Comparison of ENCODE assay signal across 8 mouse cellular contexts in genomic region chr5:43948748-43949275, GRCm38 (mm10). TPM values are rescaled to one million over a fixed set of nuclear protein-coding genes. Genes with fewer than 3 reads are reported as not detected.
DNase-seq lines count a peak whose midpoint lies in the region; ATAC-seq and TF ChIP-seq lines count a peak whose summit lies in the region.

No protein-coding gene starts in this region.

- no peaks in the 10 kb centered on the region for H3K9me3 ChIP-seq in intestine, postnatal 0 days (ENCODE audit: control insufficient read depth)
- H3K9me3 ChIP-seq in neural tube, embryonic 14.5 days (ENCODE audit: control insufficient read depth, low read length) = no peaks in the 10 kb centered on the region

- H3K4me1 ChIP-seq in intestine, postnatal 0 days (replicated peaks; ENCODE audit: control insufficient read depth, insufficient read depth, low read length) = 0 out of 2 replicates have a peak, but pooled peaks cover 10% of the 10 kb centered on the region
- H3K4me1 ChIP-seq in neural tube, embryonic 14.5 days (ENCODE audit: control insufficient read depth, insufficient read depth, low read length) = no peaks in the 10 kb centered on the region

- H3K36me3 ChIP-seq in intestine, postnatal 0 days (ENCODE audit: control insufficient read depth, insufficient read depth) = no peaks in the 10 kb centered on the region
- no peaks in the 10 kb centered on the region for H3K36me3 ChIP-seq in neural tube, embryonic 14.5 days (ENCODE audit: control insufficient read depth, insufficient read depth, low read length)

- TF ChIP-seq POLR2A in brain, embryonic 14.5 days (IDR thresholded peaks at IDR 0.05; ENCODE audit: borderline replicate concordance, extremely low read depth, insufficient read depth, insufficient read length, poor library complexity, severe bottlenecking) = no peak

- H3K9ac ChIP-seq in intestine, postnatal 0 days (ENCODE audit: low read depth, low read length) = no peak overlapping the region
- no peak overlapping the region for H3K9ac ChIP-seq in neural tube, embryonic 14.5 days (replicated peaks; ENCODE audit: low read depth, low read length)

- H3K27me3 ChIP-seq in intestine, postnatal 0 days (replicated peaks; ENCODE audit: control insufficient read depth, insufficient read depth, low read length) = no peaks in the 10 kb centered on the region
- H3K27me3 ChIP-seq in neural tube, embryonic 14.5 days (ENCODE audit: control insufficient read depth, insufficient read depth, low read length) = no peaks in the 10 kb centered on the region

- WGBS in intestine, postnatal 0 days = under 1% methylated on average over 8 of the region's 8 CpGs
- 6% methylated on average over 8 of the region's 8 CpGs for WGBS in neural tube, embryonic 14.5 days

- H3K4me3 ChIP-seq in intestine, postnatal 0 days (ENCODE audit: low read depth, low read length) = peak overlapping the region; percentile 13
- no peak overlapping the region for H3K4me3 ChIP-seq in neural tube, embryonic 14.5 days (ENCODE audit: low read depth, low read length)

- H3K27ac ChIP-seq in intestine, postnatal 0 days (ENCODE audit: low read depth, low read length) = peak overlapping the region; percentile 70
- H3K27ac ChIP-seq in neural tube, embryonic 14.5 days (ENCODE audit: low read depth, low read length) = no peak overlapping the region

- TF ChIP-seq CTCF in brain, embryonic 14.5 days (IDR thresholded peaks at IDR 0.05; ENCODE audit: borderline replicate concordance, extremely low read depth, insufficient read depth, insufficient read length) = no peak
- no peak for TF ChIP-seq CTCF in intestine, postnatal 0 days (IDR thresholded peaks at IDR 0.05; ENCODE audit: low read depth)

- peak overlapping the region; percentile 61 for H3K4me2 ChIP-seq in intestine, postnatal 0 days (replicated peaks; ENCODE audit: low read depth)
- H3K4me2 ChIP-seq in neural tube, embryonic 14.5 days (ENCODE audit: low read depth, low read length) = peak overlapping the region; percentile 64

- DNase-seq in cerebellum, postnatal 25 days = peak; percentile 2 to 3
- DNase-seq in brain, embryonic 14.5 days (ENCODE audit: low read depth) = peak; percentile 28
- peak; percentile 41 to 46 for DNase-seq in heart, adult 18-20 months
- DNase-seq in lung, adult 18-20 months = peak; percentile 37 to 66
- DNase-seq in layer of hippocampus, postnatal 14 days (ENCODE audit: low spot score in 2 of 2) = no peak

- ATAC-seq in cerebellum, adult (ENCODE audit: insufficient number of reproducible peaks, low FRiP score, low TSS enrichment) = no peak
- ATAC-seq in intestine, postnatal 0 days = 0 out of 2 replicates have a peak, but pooled peaks have one; percentile 1
- peak; percentile 52; the same call in 1 of the 2 replicates for ATAC-seq in neural tube, embryonic 14.5 days (ENCODE audit: low read depth)

RNA-seq across cellular contexts. Expression of gene Fgfbp1, which starts 32.8 kb away (rescaled TPM):
- 4.7 and 4.9 TPM in 2 replicates for polyA plus RNA-seq in brain, embryonic 14.5 days (2012; rRNA removed)
- under 1 TPM in 1 of 2 experiments, not detected in 1; 0.39 TPM for total RNA-seq in heart, adult 18-20 months (2021)
- polyA plus RNA-seq in intestine, postnatal 0 days (2015; fragmentation: Nextera tagmentation; extraction: Ambion mirVana) = 19.2 and 20.4 TPM in 2 replicates
- polyA plus RNA-seq in neural tube, embryonic 14.5 days (2014; fragmentation: Nextera tagmentation; extraction: Ambion mirVana) = 0.54 and 8.1 TPM in 2 replicates
- 1 to 10 TPM; 1.3 to 1.8 TPM for total RNA-seq in layer of hippocampus, postnatal 14 days (2021)

RNA-seq across cellular contexts. Expression of gene Gm7879, which starts 35.9 kb away (rescaled TPM):
- polyA plus RNA-seq in brain, embryonic 14.5 days (2012; rRNA removed) = 0.30 and 0.49 TPM in 2 replicates
- 1 to 10 TPM; 4.6 to 7.9 TPM for total RNA-seq in heart, adult 18-20 months (2021)
- polyA plus RNA-seq in intestine, postnatal 0 days (2015; fragmentation: Nextera tagmentation; extraction: Ambion mirVana) = 0.47 and 0.61 TPM in 2 replicates
- not detected in 2 replicates for polyA plus RNA-seq in neural tube, embryonic 14.5 days (2014; fragmentation: Nextera tagmentation; extraction: Ambion mirVana)
- 10 to 100 TPM; 12.0 to 12.6 TPM for total RNA-seq in layer of hippocampus, postnatal 14 days (2021)

Comparison
In these comparisons a context has a peak if more than half of its experiments do, and no peak if none do; other contexts are left out.
1. DNase-seq: peak in cerebellum, postnatal 25 days (2 of 2), brain, embryonic 14.5 days (single experiment), heart, adult 18-20 months (2 of 2) and lung, adult 18-20 months (2 of 2); none in layer of hippocampus, postnatal 14 days (0 of 2).